Mouse (Mus musculus) limb, embryonic 14.5 days (tissue): ENCODE data around the gene Ddx17. TPM values are rescaled to one million over a fixed set of nuclear protein-coding genes. Genes with fewer than 3 reads are reported as not detected.
A peak's percentile ranks its signal among the peaks of the same experiment; 100 is the strongest.

Experiments
- ATAC-seq: fragments of 200-750 bp; cut with Nextera tagmentation; 2 replicates; pipeline ENCODE4 v1.8.0; 2017; ENCODE audit warnings: low read depth, moderate number of reproducible peaks, moderate TSS enrichment; ENCODE audit not compliant: low FRiP score
- DNase-seq: peaks from one replicate; pipeline ENCODE4 v3.0.0-alpha.2; 2015; ENCODE audit warnings: low spot score
- H3K27ac ChIP-seq: fragments of 300-500 bp; sonication (generic); replicated peaks from 2 replicates; pipeline ENCODE4 v1.5.1; 2014; ENCODE audit warnings: low read depth, mild to moderate bottlenecking, low read length, moderate library complexity, mixed read lengths
- H3K27me3 ChIP-seq: fragments of 300-500 bp; sonication (generic); 2 replicates; pipeline ENCODE4 v1.6.1; 2014; ENCODE audit warnings: low read length, mixed read lengths; ENCODE audit not compliant: control insufficient read depth, insufficient read depth
- H3K36me3 ChIP-seq: fragments of 300-500 bp; sonication (generic); 2 replicates; pipeline ENCODE4 v1.6.1; 2014; ENCODE audit warnings: mild to moderate bottlenecking, low read length, moderate library complexity, mixed read lengths; ENCODE audit not compliant: control insufficient read depth, insufficient read depth
- H3K4me1 ChIP-seq: fragments of 300-500 bp; sonication (generic); 2 replicates; pipeline ENCODE4 v1.6.1; 2014; ENCODE audit warnings: antibody characterized with exemption, low read length, mixed read lengths; ENCODE audit not compliant: control insufficient read depth, insufficient read depth
- H3K4me2 ChIP-seq: fragments of 300-500 bp; sonication (generic); replicated peaks from 2 replicates; pipeline ENCODE4 v1.6.1; 2014; ENCODE audit warnings: low read depth, mild to moderate bottlenecking, low read length, moderate library complexity; ENCODE audit not compliant: severe bottlenecking
- H3K4me3 ChIP-seq: fragments of 300-500 bp; sonication (generic); replicated peaks from 2 replicates; pipeline ENCODE4 v1.5.1; 2014; ENCODE audit warnings: low read length
- H3K9ac ChIP-seq: fragments of 300-500 bp; sonication (generic); 2 replicates; pipeline ENCODE4 v1.6.1; 2014; ENCODE audit warnings: mild to moderate bottlenecking, low read depth, low read length, moderate library complexity; ENCODE audit not compliant: severe bottlenecking
- H3K9me3 ChIP-seq: fragments of 300-500 bp; sonication (generic); 2 replicates; pipeline ENCODE4 v1.6.1; 2016; ENCODE audit warnings: low read length; ENCODE audit not compliant: control insufficient read depth
- POLR2A ChIP-seq: fragments of 200-500 bp; IDR thresholded peaks from 2 replicates; pipeline ENCODE4 v1.8.0; 2012; ENCODE audit warnings: inconsistent platforms, mild to moderate bottlenecking, moderate library complexity, borderline replicate concordance; ENCODE audit not compliant: insufficient read depth, insufficient read length; ENCODE audit errors: extremely low read depth
- WGBS: fragments of 180-500 bp; shearing (Covaris S2); extraction: QIAGEN DNeasy Blood & Tissue Kit; methylation state at CpG from one replicate; pipeline ENCODE4 v1.1.7; 2014; 5-methylcytosine and 5-hydroxymethylcytosine counted together
- polyA plus RNA-seq, 2 experiments: library from polyadenylated mRNA; depleted of rRNA in 1 of 2; stranded (reverse) in 1 of 2; unstranded in 1 of 2; fragments of >200 nt; fragmentation: Nextera tagmentation in 1 of 2; extraction: Ambion mirVana in 1 of 2; gene quantifications; 2 replicates each; pipeline versions ENCODE4 v1.2.1 to v1.2.3; 2012 to 2014

Gene Ddx17
- polyA plus RNA-seq, 2 experiments, result 92.6 to 724 TPM

GRCm38 (mm10) chr15:79562417-79562816 lies 15.9 kb upstream of the Ddx17 start:
- no peaks in the 10 kb centered on the region for H3K36me3 ChIP-seq
- no peaks in the 10 kb centered on the region for H3K4me1 ChIP-seq
- H3K9ac ChIP-seq, result no peak overlapping the region
- ATAC-seq (no peak), DNase-seq (no peak)
- 73% methylated on average over 9 of the region's 9 CpGs for WGBS
- no peaks in the 10 kb centered on the region for H3K27me3 ChIP-seq
- H3K4me3 ChIP-seq, result no peak overlapping the region
- no peak overlapping the region for H3K27ac ChIP-seq
- no peak overlapping the region for H3K4me2 ChIP-seq
- no peak for TF ChIP-seq POLR2A
- no peaks in the 10 kb centered on the region for H3K9me3 ChIP-seq

- Histone ChIP-seq H3K4me3 (no peak overlapping the region), H3K27ac (no peak overlapping the region), H3K9me3 (no peaks in the 10 kb centered on the region), H3K27me3 (no peaks in the 10 kb centered on the region), H3K9ac (no peak overlapping the region), H3K4me2 (no peak overlapping the region), H3K4me1 (no peaks in the 10 kb centered on the region), H3K36me3 (no peaks in the 10 kb centered on the region)
- 76% methylated on average over 3 of the region's 3 CpGs for WGBS
- no peak for TF ChIP-seq POLR2A
- no peak for ATAC-seq
- DNase-seq, result no peak
Measured at GRCm38 (mm10) chr15:79559649-79560048, 13.1 kb upstream of the Ddx17 start.

- no peaks in the 10 kb centered on the region for H3K36me3 ChIP-seq
- H3K4me2 ChIP-seq, result no peak overlapping the region
- no peak overlapping the region for H3K9ac ChIP-seq
- no peak overlapping the region for H3K4me3 ChIP-seq
- no peaks in the 10 kb centered on the region for H3K4me1 ChIP-seq
- H3K27me3 ChIP-seq, result no peaks in the 10 kb centered on the region
- H3K9me3 ChIP-seq, result no peaks in the 10 kb centered on the region
- no peak for TF ChIP-seq POLR2A
- 75% methylated on average over 5 of the region's 5 CpGs for WGBS
- H3K27ac ChIP-seq, result no peak overlapping the region
- ATAC-seq (no peak), DNase-seq (no peak)
Measured at GRCm38 (mm10) chr15:79552566-79552965, 6.0 kb upstream of the Ddx17 start.

- Histone ChIP-seq H3K4me1 (peaks cover 12% of the 10 kb centered on the region), H3K4me3 (no peak overlapping the region), H3K27ac (no peak overlapping the region), H3K9ac (no peak overlapping the region), H3K36me3 (peaks cover 16% of the 10 kb centered on the region), H3K27me3 (no peaks in the 10 kb centered on the region), H3K4me2 (no peak overlapping the region), H3K9me3 (no peaks in the 10 kb centered on the region)
- 96% methylated on average over 2 of the region's 2 CpGs for WGBS
- ATAC-seq, result no peak
- no peak for DNase-seq
- no peak for TF ChIP-seq POLR2A
Measured at GRCm38 (mm10) chr15:79548226-79548625, 1.7 kb upstream of the Ddx17 start.

- Histone ChIP-seq H3K4me1 (peaks cover 12% of the 10 kb centered on the region), H3K4me2 (peak overlapping the region; percentile 69), H3K4me3 (peak overlapping the region; percentile 69), H3K9ac (peak overlapping the region; percentile 99), H3K9me3 (no peaks in the 10 kb centered on the region), H3K27me3 (no peaks in the 10 kb centered on the region), H3K36me3 (peaks cover 25% of the 10 kb centered on the region), H3K27ac (peak overlapping the region; percentile 99)
- WGBS, result 80% methylated on average over 17 of the region's 17 CpGs
- DNase-seq (no peak), ATAC-seq (no peak)
- no peak for TF ChIP-seq POLR2A
Measured at GRCm38 (mm10) chr15:79547289-79547820, 814 bp upstream of the Ddx17 start.
